Mouse (Mus musculus) stomach, adult 2 months (tissue): Measurements from ENCODE around the gene Vmn1r81. TPM values are rescaled to one million over a fixed set of nuclear protein-coding genes. Genes with fewer than 3 reads are reported as not detected.

Source experiments
- polyA plus RNA-seq: library from polyadenylated mRNA; depleted of rRNA; stranded (reverse); fragments of >200 nt; gene quantifications from 2 replicates; pipeline ENCODE4 v1.2.3, GENCODE M21; 2012; rRNA removed

Vmn1r81 gene
- polyA plus RNA-seq: not detected in 2 replicates

DNA sequence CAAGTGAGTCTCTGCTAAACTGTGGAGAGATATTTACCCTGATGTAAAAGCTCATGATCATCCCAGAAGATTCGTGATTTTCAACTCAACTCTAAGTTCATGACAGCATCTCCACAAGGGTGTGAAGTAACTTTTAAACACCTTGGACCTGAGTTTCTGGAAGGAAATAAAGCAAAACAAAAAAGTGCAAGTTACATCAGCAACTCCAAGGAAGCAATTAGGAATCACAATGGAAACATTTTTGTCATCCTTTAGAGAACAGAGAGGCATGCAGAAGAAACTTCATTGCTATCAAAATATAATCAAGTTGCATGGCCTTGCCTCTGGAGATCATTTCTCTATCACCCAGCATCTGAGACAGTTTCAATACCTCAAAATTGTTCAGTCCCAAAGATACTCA is at the start of gene Vmn1r81:
Vmn1r81 (minus strand) TSS at position 101 of the 400 bp plus-strand sequence.

DNA sequence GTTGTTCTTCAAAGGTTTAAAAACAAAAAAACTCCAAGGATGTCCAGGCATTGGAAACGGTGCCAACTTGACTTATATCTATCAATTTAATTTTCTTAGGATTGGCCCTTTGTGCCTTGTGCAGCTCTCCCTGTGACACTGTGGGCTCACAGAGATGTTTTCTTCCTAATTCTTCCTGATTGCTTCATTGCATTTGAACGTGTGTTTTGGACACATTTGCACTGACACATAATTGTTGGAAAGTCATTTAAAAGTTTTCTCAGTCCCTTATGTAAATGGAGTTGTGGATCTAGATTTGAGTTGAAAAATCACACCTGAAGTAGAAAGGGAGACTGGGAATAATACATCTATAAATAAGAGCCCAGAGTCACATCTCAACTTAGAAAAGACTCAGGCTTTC is 32.1 kb upstream of the Vmn1r81 start, which contains the start of gene Vmn1r82:
Vmn1r82 (plus strand) TSS at position 301 of the 400 bp plus-strand sequence.

Other genes starting within 250 kb of the Vmn1r81 start
- not detected in 2 replicates for gene Vmn1r77, start 231.5 kb downstream of the Vmn1r81 start, polyA plus RNA-seq
- not detected in 2 replicates for gene Vmn1r78, start 118.0 kb downstream of the Vmn1r81 start, polyA plus RNA-seq
- not detected in 2 replicates for gene Vmn1r79, start 97.0 kb downstream of the Vmn1r81 start, polyA plus RNA-seq
- gene Vmn1r80, start 79.0 kb downstream of the Vmn1r81 start, polyA plus RNA-seq: not detected in 2 replicates
- not detected in 2 replicates for gene Vmn1r82, start 32.2 kb upstream of the Vmn1r81 start, polyA plus RNA-seq
- gene Vmn1r83, start 61.2 kb upstream of the Vmn1r81 start, polyA plus RNA-seq: not detected in 2 replicates
- gene Vmn1r84, start 101.0 kb upstream of the Vmn1r81 start, polyA plus RNA-seq: not detected in 2 replicates
- gene Zfp551, start 154.5 kb upstream of the Vmn1r81 start, polyA plus RNA-seq: 0.16 and 0.48 TPM in 2 replicates
- gene Zfp606, start 210.0 kb upstream of the Vmn1r81 start, polyA plus RNA-seq: 1.0 and 1.1 TPM in 2 replicates
- gene 2900092C05Rik, start 244.2 kb upstream of the Vmn1r81 start, polyA plus RNA-seq: not detected in 2 replicates